8 mouse cellular contexts compared by ENCODE assay signal in the genomic region with DNA sequence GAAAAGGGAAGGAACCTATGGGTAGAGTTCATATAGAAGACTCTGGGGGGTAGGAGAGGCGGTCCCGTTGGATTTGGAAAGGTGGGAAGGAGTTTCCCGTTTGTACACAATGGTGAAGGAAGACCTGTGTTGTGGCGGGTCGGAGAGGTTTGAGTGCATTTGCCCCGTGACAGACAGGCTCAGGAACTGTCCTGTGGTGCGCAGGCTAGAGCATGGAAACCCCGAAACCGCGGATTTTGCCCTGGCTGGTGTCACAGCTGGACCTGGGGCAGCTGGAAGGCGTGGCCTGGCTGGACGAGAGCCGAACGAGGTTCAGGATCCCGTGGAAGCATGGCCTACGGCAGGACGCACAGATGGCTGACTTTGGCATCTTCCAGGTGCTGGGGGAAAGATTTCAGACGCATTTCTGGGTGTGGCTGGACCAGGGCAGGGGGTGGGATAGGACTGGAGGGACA. TPM values are rescaled to one million over a fixed set of nuclear protein-coding genes. Genes with fewer than 3 reads are reported as not detected.
DNase-seq lines count a peak whose midpoint lies in the region; ATAC-seq lines count a peak whose summit lies in the region.

Gene Bcl2l12, minus strand, starts transcription at position 212 of the 455 bp plus-strand sequence.

- peak within 1 kb of the TSS; percentile 92 for H3K9ac ChIP-seq in liver, embryonic 13.5 days

- 0% methylated on average over 18 of the region's 18 CpGs for WGBS in liver, embryonic 13.5 days (ENCODE audit: insufficient replicate concordance)

- H3K27ac ChIP-seq in liver, embryonic 13.5 days, result peak within 1 kb of the TSS; percentile 97

- H3K4me3 ChIP-seq in liver, embryonic 13.5 days (replicated peaks), result peak within 1 kb of the TSS; percentile 78

- no peaks in the 10 kb centered on the region for H3K9me3 ChIP-seq in liver, embryonic 13.5 days (replicated peaks)

- H3K4me1 ChIP-seq in liver, embryonic 13.5 days (replicated peaks), result peaks cover 67% of the 10 kb centered on the region

- peaks cover 64% of the 10 kb centered on the region for H3K36me3 ChIP-seq in liver, embryonic 13.5 days

- intact Hi-C loops in gastrocnemius, postnatal 36 days (cut with DNase I), result no loop called here

- peak; percentile 13; the same call in 1 of the 2 replicates for ATAC-seq in liver, embryonic 13.5 days (ENCODE audit: low read depth)
- ATAC-seq in monocyte, adult 5-6 weeks (replicated peaks; ENCODE audit: insufficient number of reproducible peaks, low FRiP score, low TSS enrichment, poor library complexity, severe bottlenecking), result no peak

- H3K4me2 ChIP-seq in liver, embryonic 13.5 days, result peak within 1 kb of the TSS; percentile 92

- DNase-seq in ovary, postnatal 36 days (ENCODE audit: low spot score), result peak; percentile 54
- DNase-seq in ovary, postnatal 10 days (ENCODE audit: low spot score), result no peak
- peak; percentile 53 to 67 for DNase-seq in cerebellum, postnatal 25 days
- DNase-seq in gastrocnemius, postnatal 36 days, result peak; percentile 48 to 51
- DNase-seq in induced T-regulatory cell, adult 2 months (ENCODE audit: low read depth), result peak; percentile 61
- DNase-seq in liver, embryonic 13.5 days, result peak; percentile 52
- DNase-seq in neural tube, embryonic 10.5 days (ENCODE audit: extremely low spot score, low spot score), result peak; percentile 48

- no peaks in the 10 kb centered on the region for H3K27me3 ChIP-seq in liver, embryonic 13.5 days

RNA-seq across cellular contexts. Expression of gene Bcl2l12, which starts in this region (rescaled TPM):
- 1 to 10 TPM; 8.0 to 8.9 TPM for total RNA-seq in gastrocnemius, postnatal 36 days (2021)
- 18.2 and 20.1 TPM in 2 replicates for polyA plus RNA-seq in liver, embryonic 13.5 days (2015; fragmentation: Nextera tagmentation; extraction: Ambion mirVana)
- total RNA-seq in monocyte, adult 5-6 weeks (2017), result 2.7 to 13.0 TPM (median 7.7 TPM) in 3 replicates
